Mouse (Mus musculus): ENCODE measurements around the gene Glyatl3. TPM values are rescaled to one million over a fixed set of nuclear protein-coding genes. Genes with fewer than 3 reads are reported as not detected.

Gene Glyatl3
- polyA plus RNA-seq, 1 experiment from 2014 or later = not detected

- Histone ChIP-seq H3K4me3 (ENCODE audit: low read depth, low read length) (no peak overlapping the region), H3K9me3 (ENCODE audit: control insufficient read depth, low read length) (no peaks in the 10 kb centered on the region), H3K36me3 (ENCODE audit: control insufficient read depth, insufficient read depth, low read length) (no peaks in the 10 kb centered on the region), H3K27ac (replicated peaks) (no peak overlapping the region), H3K27me3 (ENCODE audit: control insufficient read depth, insufficient read depth, low read length) (no peaks in the 10 kb centered on the region), H3K9ac (ENCODE audit: low read length) (no peak overlapping the region), H3K4me1 (replicated peaks; ENCODE audit: control insufficient read depth, insufficient read depth) (no peaks in the 10 kb centered on the region), H3K4me2 (replicated peaks; ENCODE audit: low read depth) (no peak overlapping the region)
- DNase-seq (ENCODE audit: low spot score) (no peak), ATAC-seq (ENCODE audit: low FRiP score, low TSS enrichment) (peak; percentile 50)
- TF ChIP-seq EP300 (optimal IDR thresholded peaks at IDR 0.05) (no peak), CTCF (IDR thresholded peaks at IDR 0.05; ENCODE audit: low read depth) (no peak)
- 75% methylated on average over 6 of the region's 6 CpGs for WGBS
These were observed 32.0 kb downstream of the Glyatl3 start for GRCm38 (mm10) chr17:40882172-40882571.

GRCm38 (mm10) chr17:40879924-40880691, 34.0 kb downstream of the Glyatl3 start, which contains the start of gene 9130008F23Rik:
9130008F23Rik (minus strand) TSS chr17:40880559.
- no peak for TF ChIP-seq CTCF (IDR thresholded peaks at IDR 0.05; ENCODE audit: low read depth)
- no peak for TF ChIP-seq EP300 (optimal IDR thresholded peaks at IDR 0.05)
- H3K4me2 ChIP-seq (replicated peaks; ENCODE audit: low read depth) = peak within 1 kb of the TSS; percentile 80

GRCm38 (mm10) chr17:40879528-40879923, 34.6 kb downstream of the Glyatl3 start:
- peak overlapping the region; percentile 89 for H3K27ac ChIP-seq (replicated peaks)

More at GRCm38 (mm10) chr17:40879924-40880691, 34.0 kb downstream of the Glyatl3 start, which contains the start of gene 9130008F23Rik:
- Histone ChIP-seq H3K27me3 (ENCODE audit: control insufficient read depth, insufficient read depth, low read length) (no peaks in the 10 kb centered on the region), H3K36me3 (ENCODE audit: control insufficient read depth, insufficient read depth, low read length) (no peaks in the 10 kb centered on the region), H3K4me3 (ENCODE audit: low read depth, low read length) (peak within 1 kb of the TSS; percentile 78), H3K27ac (replicated peaks) (peak within 1 kb of the TSS; percentile 89), H3K4me1 (replicated peaks; ENCODE audit: control insufficient read depth, insufficient read depth) (no peaks in the 10 kb centered on the region), H3K9ac (ENCODE audit: low read length) (peak within 1 kb of the TSS; percentile 80), H3K9me3 (ENCODE audit: control insufficient read depth, low read length) (no peaks in the 10 kb centered on the region)
- DNase-seq (ENCODE audit: low spot score) = peak; percentile 80
- under 1% methylated on average over 40 of the region's 40 CpGs for WGBS
- peak; percentile 90 for ATAC-seq (ENCODE audit: low FRiP score, low TSS enrichment)

GRCm38 (mm10) chr17:40877741-40878140, 36.4 kb downstream of the Glyatl3 start:
- WGBS = 34% methylated on average over 3 of the region's 3 CpGs
- H3K4me3 ChIP-seq (ENCODE audit: low read depth, low read length) = peak overlapping the region; percentile 78
- TF ChIP-seq EP300 (optimal IDR thresholded peaks at IDR 0.05) (no peak), CTCF (IDR thresholded peaks at IDR 0.05; ENCODE audit: low read depth) (no peak)
- H3K27ac ChIP-seq (replicated peaks) = no peak overlapping the region; the same call in 1 of the 2 replicates
- peak overlapping the region; percentile 48 for H3K4me2 ChIP-seq (replicated peaks; ENCODE audit: low read depth)
- H3K36me3 ChIP-seq (ENCODE audit: control insufficient read depth, insufficient read depth, low read length) = no peaks in the 10 kb centered on the region
- no peak for ATAC-seq (ENCODE audit: low FRiP score, low TSS enrichment)
- DNase-seq (ENCODE audit: low spot score) = no peak
- H3K9ac ChIP-seq (ENCODE audit: low read length) = peak overlapping the region; percentile 9; the same call in 1 of the 2 replicates
- no peaks in the 10 kb centered on the region for H3K9me3 ChIP-seq (ENCODE audit: control insufficient read depth, low read length)
- H3K4me1 ChIP-seq (replicated peaks; ENCODE audit: control insufficient read depth, insufficient read depth) = no peaks in the 10 kb centered on the region
- H3K27me3 ChIP-seq (ENCODE audit: control insufficient read depth, insufficient read depth, low read length) = no peaks in the 10 kb centered on the region

More at GRCm38 (mm10) chr17:40879528-40879923, 34.6 kb downstream of the Glyatl3 start:
- DNase-seq (ENCODE audit: low spot score) (no peak), ATAC-seq (ENCODE audit: low FRiP score, low TSS enrichment) (no peak)
- H3K9ac ChIP-seq (ENCODE audit: low read length) = peak overlapping the region; percentile 80
- H3K27me3 ChIP-seq (ENCODE audit: control insufficient read depth, insufficient read depth, low read length) = no peaks in the 10 kb centered on the region
- no peaks in the 10 kb centered on the region for H3K36me3 ChIP-seq (ENCODE audit: control insufficient read depth, insufficient read depth, low read length)
- H3K4me2 ChIP-seq (replicated peaks; ENCODE audit: low read depth) = peak overlapping the region; percentile 80
- H3K9me3 ChIP-seq (ENCODE audit: control insufficient read depth, low read length) = no peaks in the 10 kb centered on the region
- TF ChIP-seq CTCF (IDR thresholded peaks at IDR 0.05; ENCODE audit: low read depth) = no peak
- TF ChIP-seq EP300 (optimal IDR thresholded peaks at IDR 0.05) = no peak
- peak overlapping the region; percentile 78 for H3K4me3 ChIP-seq (ENCODE audit: low read depth, low read length)
- 15% methylated on average over 6 of the region's 6 CpGs for WGBS
- no peaks in the 10 kb centered on the region for H3K4me1 ChIP-seq (replicated peaks; ENCODE audit: control insufficient read depth, insufficient read depth)

- ATAC-seq (ENCODE audit: low FRiP score, low TSS enrichment) (no peak), DNase-seq (ENCODE audit: low spot score) (no peak)
- Histone ChIP-seq H3K36me3 (ENCODE audit: control insufficient read depth, insufficient read depth, low read length) (no peaks in the 10 kb centered on the region), H3K4me2 (replicated peaks; ENCODE audit: low read depth) (no peak overlapping the region), H3K4me1 (replicated peaks; ENCODE audit: control insufficient read depth, insufficient read depth) (no peaks in the 10 kb centered on the region), H3K27me3 (ENCODE audit: control insufficient read depth, insufficient read depth, low read length) (no peaks in the 10 kb centered on the region), H3K9ac (ENCODE audit: low read length) (no peak overlapping the region), H3K27ac (replicated peaks) (no peak overlapping the region), H3K9me3 (ENCODE audit: control insufficient read depth, low read length) (no peaks in the 10 kb centered on the region), H3K4me3 (ENCODE audit: low read depth, low read length) (no peak overlapping the region)
- TF ChIP-seq CTCF (IDR thresholded peaks at IDR 0.05; ENCODE audit: low read depth) = no peak
- no peak for TF ChIP-seq EP300 (optimal IDR thresholded peaks at IDR 0.05)
- 76% methylated on average over 1 of the region's 1 CpGs for WGBS
These were observed 38.6 kb downstream of the Glyatl3 start for GRCm38 (mm10) chr17:40875568-40875967.

- WGBS = 66% methylated on average over 3 of the region's 3 CpGs
- Histone ChIP-seq H3K4me3 (ENCODE audit: low read depth, low read length) (no peak overlapping the region), H3K27me3 (ENCODE audit: control insufficient read depth, insufficient read depth, low read length) (no peaks in the 10 kb centered on the region), H3K36me3 (ENCODE audit: control insufficient read depth, insufficient read depth, low read length) (no peaks in the 10 kb centered on the region), H3K9me3 (ENCODE audit: control insufficient read depth, low read length) (no peaks in the 10 kb centered on the region), H3K4me2 (replicated peaks; ENCODE audit: low read depth) (no peak overlapping the region), H3K27ac (replicated peaks) (no peak overlapping the region), H3K4me1 (replicated peaks; ENCODE audit: control insufficient read depth, insufficient read depth) (no peaks in the 10 kb centered on the region), H3K9ac (ENCODE audit: low read length) (no peak overlapping the region)
- DNase-seq (ENCODE audit: low spot score) (no peak), ATAC-seq (ENCODE audit: low FRiP score, low TSS enrichment) (no peak)
- TF ChIP-seq EP300 (optimal IDR thresholded peaks at IDR 0.05) = no peak
- TF ChIP-seq CTCF (IDR thresholded peaks at IDR 0.05; ENCODE audit: low read depth) = no peak
These were observed 39.4 kb downstream of the Glyatl3 start for GRCm38 (mm10) chr17:40874701-40875100.

All from stomach, postnatal 0 days (tissue).